In genomic region chr7:110651091-110651490, GRCm38 (mm10) we compare ENCODE assay signal across 21 mouse cellular contexts. TPM values are rescaled to one million over a fixed set of nuclear protein-coding genes. Genes with fewer than 3 reads are reported as not detected.
DNase-seq lines count a peak whose midpoint lies in the region; ATAC-seq and TF ChIP-seq lines count a peak whose summit lies in the region.
"Had no signal": no experiment of that assay in that cellular context is flagged by ENCODE, and none has a peak within 500 bp of the region (broad histone marks: within the 10 kb centered on the region; RNA-seq: fewer than 3 reads in every experiment).

No protein-coding gene starts in this region.

- no peak overlapping the region for H3K27ac ChIP-seq in kidney, adult 2 months (ENCODE audit: insufficient read depth, low read depth, low read length)
- no peak overlapping the region for H3K27ac ChIP-seq in midbrain, embryonic 15.5 days
- no peak overlapping the region for H3K27ac ChIP-seq in liver, embryonic 12.5 days
- H3K27ac ChIP-seq: embryonic facial prominence, embryonic 13.5 days; hindbrain, embryonic 12.5 days; midbrain, embryonic 12.5 days; neural tube, embryonic 12.5 days had no signal

- H3K9me3 ChIP-seq in midbrain, embryonic 15.5 days: no peaks in the 10 kb centered on the region
- H3K9me3 ChIP-seq in liver, embryonic 12.5 days (replicated peaks): peaks cover 5% of the 10 kb centered on the region; the same call in 1 of the 2 replicates
- H3K9me3 ChIP-seq: embryonic facial prominence, embryonic 13.5 days had no signal

- H3K36me3 ChIP-seq in kidney, adult 2 months (ENCODE audit: control insufficient read depth, insufficient read depth, low read length): no peaks in the 10 kb centered on the region
- H3K36me3 ChIP-seq in midbrain, embryonic 15.5 days (replicated peaks): no peaks in the 10 kb centered on the region
- H3K36me3 ChIP-seq in liver, embryonic 12.5 days: no peaks in the 10 kb centered on the region
- H3K36me3 ChIP-seq: embryonic facial prominence, embryonic 13.5 days; hindbrain, embryonic 12.5 days; midbrain, embryonic 12.5 days; neural tube, embryonic 12.5 days had no signal

- no peak overlapping the region for H3K4me3 ChIP-seq in kidney, adult 2 months (ENCODE audit: insufficient read depth, low read depth, low read length)
- no peak overlapping the region for H3K4me3 ChIP-seq in midbrain, embryonic 15.5 days
- no peak overlapping the region for H3K4me3 ChIP-seq in liver, embryonic 12.5 days
- H3K4me3 ChIP-seq: embryonic facial prominence, embryonic 13.5 days; hindbrain, embryonic 12.5 days; midbrain, embryonic 12.5 days; neural tube, embryonic 12.5 days had no signal

- peak; percentile 51 for DNase-seq in lung, postnatal 36 days
- no peak for DNase-seq in lung, postnatal 25 days (ENCODE audit: low spot score)
- DNase-seq in MN1 (ENCODE audit: low spot score): peak; percentile 29
- peak; percentile 87 for DNase-seq in kidney, adult 2 months
- peak; percentile 84 to 86 for DNase-seq in kidney, postnatal 25 days
- DNase-seq in spleen, postnatal 4 days (ENCODE audit: low spot score in 2 of 2): no peak
- DNase-seq: adrenal gland, adult 8-10 months; cerebellum, adult 11 months; cerebellum, postnatal 10 days; forebrain, postnatal 0 days; left cerebral cortex, postnatal 4 days; liver; right cerebral cortex, adult 18-20 months; thymus, postnatal 4 days had no signal

- no peaks in the 10 kb centered on the region for H3K27me3 ChIP-seq in kidney, adult 2 months (replicated peaks; ENCODE audit: control insufficient read depth, insufficient read depth, low read length)
- no peaks in the 10 kb centered on the region for H3K27me3 ChIP-seq in midbrain, embryonic 15.5 days (replicated peaks)
- no peaks in the 10 kb centered on the region for H3K27me3 ChIP-seq in liver, embryonic 12.5 days (replicated peaks)
- H3K27me3 ChIP-seq: CH12.LX; embryonic facial prominence, embryonic 13.5 days; hindbrain, embryonic 12.5 days; neural tube, embryonic 12.5 days had no signal

- TF ChIP-seq POLR2A in kidney, adult 2 months (IDR thresholded peaks at IDR 0.05; ENCODE audit: low read depth, low read length): no peak

- TF ChIP-seq CTCF in kidney, adult 2 months (conservative IDR thresholded peaks at IDR 0.05; ENCODE audit: insufficient read depth, insufficient read length, low read depth, low read length): no peak

- no peak overlapping the region for H3K9ac ChIP-seq in midbrain, embryonic 15.5 days
- H3K9ac ChIP-seq in liver, embryonic 12.5 days: no peak overlapping the region
- H3K9ac ChIP-seq: embryonic facial prominence, embryonic 13.5 days; forebrain, postnatal 0 days; hindbrain, embryonic 12.5 days; midbrain, embryonic 12.5 days; neural tube, embryonic 12.5 days had no signal

- H3K4me1 ChIP-seq in kidney, adult 2 months (ENCODE audit: control insufficient read depth, insufficient read depth, low read length): peaks cover 10% of the 10 kb centered on the region; the same call in 1 of the 2 replicates
- no peaks in the 10 kb centered on the region for H3K4me1 ChIP-seq in midbrain, embryonic 15.5 days
- H3K4me1 ChIP-seq in liver, embryonic 12.5 days: no peaks in the 10 kb centered on the region
- H3K4me1 ChIP-seq: embryonic facial prominence, embryonic 13.5 days; hindbrain, embryonic 12.5 days; midbrain, embryonic 12.5 days; neural tube, embryonic 12.5 days had no signal

- no peak overlapping the region for H3K4me2 ChIP-seq in midbrain, embryonic 15.5 days
- no peak overlapping the region for H3K4me2 ChIP-seq in liver, embryonic 12.5 days
- H3K4me2 ChIP-seq: embryonic facial prominence, embryonic 13.5 days; hindbrain, embryonic 12.5 days; midbrain, embryonic 12.5 days; neural tube, embryonic 12.5 days had no signal

- WGBS in kidney, adult 2 months: 34% methylated on average over 6 of the region's 6 CpGs
- WGBS in midbrain, embryonic 15.5 days: 80% methylated on average over 6 of the region's 6 CpGs
- WGBS in liver, embryonic 12.5 days (ENCODE audit: insufficient replicate concordance): 64% methylated on average over 6 of the region's 6 CpGs

- no peak for ATAC-seq in midbrain, embryonic 15.5 days (replicated peaks)
- no peak for ATAC-seq in liver, embryonic 12.5 days
- ATAC-seq: forebrain, postnatal 0 days had no signal

RNA-seq across cellular contexts. Expression of gene Adm, which starts 23.6 kb away (rescaled TPM):
- 12.0 and 13.2 TPM in 2 replicates for polyA plus RNA-seq in kidney, adult 2 months (2012; rRNA removed)
- 4.3 and 4.8 TPM in 2 replicates for polyA plus RNA-seq in midbrain, embryonic 15.5 days (2015; fragmentation: Nextera tagmentation; extraction: Ambion mirVana)
- 7.8 and 8.9 TPM in 2 replicates for polyA plus RNA-seq in liver, embryonic 12.5 days (2016; fragmentation: Nextera tagmentation; extraction: Ambion mirVana)

RNA-seq across cellular contexts. Expression of gene Sbf2, which starts 36.4 kb away (rescaled TPM):
- 23.3 and 24.9 TPM in 2 replicates for polyA plus RNA-seq in kidney, adult 2 months (2012; rRNA removed)
- 63.9 and 69.6 TPM in 2 replicates for polyA plus RNA-seq in midbrain, embryonic 15.5 days (2015; fragmentation: Nextera tagmentation; extraction: Ambion mirVana)
- polyA plus RNA-seq in liver, embryonic 12.5 days (2016; fragmentation: Nextera tagmentation; extraction: Ambion mirVana): 7.2 and 9.2 TPM in 2 replicates

Comparison
In these comparisons a context has a peak if more than half of its experiments do, and no peak if none do; other contexts are left out.
1. DNase-seq: peak in lung, postnatal 36 days (single experiment), MN1 (single experiment), kidney, adult 2 months (single experiment) and kidney, postnatal 25 days (2 of 2); none in lung, postnatal 25 days (single experiment) and spleen, postnatal 4 days (0 of 2).